Mouse (Mus musculus): Measurements from ENCODE around the gene Nxn. TPM values are rescaled to one million over a fixed set of nuclear protein-coding genes. Genes with fewer than 3 reads are reported as not detected.

The Nxn gene
- polyA plus RNA-seq, 1 experiment from 2014 or later: 23.2 TPM

DNA sequence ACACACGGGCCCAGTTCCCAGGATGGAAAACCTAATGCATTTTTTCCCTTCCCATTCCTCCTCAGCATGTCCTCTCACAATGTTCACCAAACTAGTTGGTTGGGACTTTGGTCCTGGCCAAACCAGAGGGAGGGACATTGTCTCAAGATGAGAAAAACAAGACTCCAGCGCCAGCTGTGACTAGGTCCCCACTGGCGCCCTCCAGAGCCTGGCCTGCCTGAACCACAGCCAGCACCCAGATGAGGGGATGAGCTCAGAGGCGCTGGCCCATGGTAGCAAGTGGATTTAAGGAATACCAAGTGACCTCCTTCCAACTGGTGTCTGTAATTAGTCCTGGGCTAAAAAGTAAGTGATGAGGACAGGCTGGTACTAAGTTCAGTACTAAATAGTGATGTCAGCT is 22.0 kb upstream of the Nxn start:
- ATAC-seq (ENCODE audit: extremely low read depth, insufficient number of reproducible peaks, low FRiP score, low TSS enrichment): no peak
- peaks cover 88% of the 10 kb centered on the region for H3K36me3 ChIP-seq

GRCm38 (mm10) chr11:76419179-76419578 is 20.2 kb upstream of the Nxn start:
- no peak overlapping the region for H3K4me2 ChIP-seq
- no peak for ATAC-seq (ENCODE audit: extremely low read depth, insufficient number of reproducible peaks, low FRiP score, low TSS enrichment)
- 0 out of 2 replicates have a peak overlapping the region, but pooled peaks have one; percentile 39 for H3K27ac ChIP-seq (replicated peaks)
- WGBS: 68% methylated on average over 4 of the region's 4 CpGs
- H3K4me1 ChIP-seq: peaks cover 28% of the 10 kb centered on the region
- H3K4me3 ChIP-seq: no peak overlapping the region
- no peaks in the 10 kb centered on the region for H3K9me3 ChIP-seq
- H3K27me3 ChIP-seq (replicated peaks): no peaks in the 10 kb centered on the region
- peaks cover 95% of the 10 kb centered on the region for H3K36me3 ChIP-seq
- no peak overlapping the region; the same call in 1 of the 2 replicates for H3K9ac ChIP-seq

More for the DNA sequence above, 22.0 kb upstream of the Nxn start:
- Histone ChIP-seq H3K9me3 (no peaks in the 10 kb centered on the region), H3K4me3 (no peak overlapping the region), H3K4me2 (no peak overlapping the region), H3K27ac (replicated peaks) (no peak overlapping the region), H3K9ac (no peak overlapping the region; the same call in 1 of the 2 replicates), H3K27me3 (replicated peaks) (no peaks in the 10 kb centered on the region), H3K4me1 (peaks cover 37% of the 10 kb centered on the region)
- WGBS: 58% methylated on average over 4 of the region's 4 CpGs

DNA sequence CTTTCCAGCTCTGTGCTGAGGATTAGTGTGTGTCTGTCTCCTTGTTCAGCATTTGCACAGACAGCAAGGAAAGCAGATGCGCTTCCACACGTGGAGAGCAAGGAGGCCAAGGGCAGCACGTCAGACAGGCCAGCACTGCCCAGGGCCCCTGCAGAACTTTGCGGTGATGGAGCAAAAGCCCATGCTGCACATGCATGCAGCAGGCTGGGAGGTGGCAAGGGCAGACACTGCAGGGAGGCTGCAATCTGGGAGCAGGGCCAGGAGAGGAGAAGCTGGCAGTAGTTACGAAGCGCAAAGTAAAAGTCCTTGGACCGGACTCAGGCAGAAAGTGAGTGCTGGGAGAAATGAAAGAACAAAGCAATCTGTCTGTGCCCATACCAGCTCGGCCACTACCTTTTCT is 19.5 kb upstream of the Nxn start:
- 0 out of 2 replicates have a peak overlapping the region, but pooled peaks have one; percentile 39 for H3K27ac ChIP-seq (replicated peaks)
- peaks cover 95% of the 10 kb centered on the region for H3K36me3 ChIP-seq

DNA sequence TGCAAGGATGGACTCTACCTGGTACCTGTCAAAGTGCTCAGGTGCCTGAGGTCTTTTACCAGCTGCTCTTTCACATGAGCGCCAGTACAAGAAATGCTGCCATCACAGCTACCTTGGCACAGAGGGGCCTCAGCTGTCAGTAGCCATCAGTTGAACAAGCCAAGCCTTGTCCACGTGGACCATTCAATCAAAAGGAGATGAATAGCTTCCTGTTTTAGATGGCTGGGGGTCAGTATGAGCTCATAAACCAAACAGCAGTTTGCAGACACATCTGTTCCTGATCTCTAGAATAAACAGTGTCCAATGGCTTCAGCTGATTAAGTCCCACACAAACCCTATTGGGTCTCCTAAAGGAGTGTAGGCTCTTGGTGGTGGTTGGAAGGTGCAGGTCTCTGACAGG is 17.0 kb upstream of the Nxn start:
- Histone ChIP-seq H3K4me1 (peaks cover 31% of the 10 kb centered on the region), H3K27me3 (replicated peaks) (no peaks in the 10 kb centered on the region), H3K27ac (replicated peaks) (peak overlapping the region; percentile 1; the same call in 1 of the 2 replicates), H3K9ac (no peak overlapping the region), H3K9me3 (no peaks in the 10 kb centered on the region), H3K4me3 (no peak overlapping the region), H3K4me2 (no peak overlapping the region), H3K36me3 (peaks cover 94% of the 10 kb centered on the region)
- ATAC-seq (ENCODE audit: extremely low read depth, insufficient number of reproducible peaks, low FRiP score, low TSS enrichment): no peak
- WGBS: 53% methylated on average over 2 of the region's 2 CpGs

More for the DNA sequence above, 19.5 kb upstream of the Nxn start:
- WGBS: 76% methylated on average over 8 of the region's 8 CpGs
- peaks cover 33% of the 10 kb centered on the region for H3K4me1 ChIP-seq
- H3K4me3 ChIP-seq: no peak overlapping the region
- ATAC-seq (ENCODE audit: extremely low read depth, insufficient number of reproducible peaks, low FRiP score, low TSS enrichment): no peak
- H3K27me3 ChIP-seq (replicated peaks): no peaks in the 10 kb centered on the region
- no peak overlapping the region for H3K9ac ChIP-seq
- no peak overlapping the region for H3K4me2 ChIP-seq
- H3K9me3 ChIP-seq: no peaks in the 10 kb centered on the region

DNA sequence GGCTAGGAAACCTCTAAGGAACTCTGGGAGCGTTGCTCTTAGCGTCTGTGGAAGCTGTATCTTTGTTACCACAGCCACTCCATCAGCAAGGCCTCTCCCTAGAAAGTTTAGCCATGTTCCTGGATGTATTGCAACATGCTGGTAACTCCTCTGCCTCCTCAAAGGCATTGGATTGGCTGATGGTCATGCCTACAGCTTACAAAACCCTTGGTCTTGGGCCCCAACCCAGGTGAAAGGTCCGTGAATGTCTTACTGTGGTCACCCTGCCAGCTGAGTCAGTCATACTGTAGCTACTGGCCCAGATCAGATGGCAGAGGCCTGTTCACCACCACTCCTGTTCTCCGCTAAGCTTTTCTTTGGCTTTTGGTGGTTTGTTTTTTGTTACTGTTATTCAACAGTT is 16.1 kb upstream of the Nxn start:
- H3K36me3 ChIP-seq: peaks cover 92% of the 10 kb centered on the region
- no peak overlapping the region for H3K9ac ChIP-seq
- no peak overlapping the region for H3K4me3 ChIP-seq
- no peak for ATAC-seq (ENCODE audit: extremely low read depth, insufficient number of reproducible peaks, low FRiP score, low TSS enrichment)
- H3K27me3 ChIP-seq (replicated peaks): no peaks in the 10 kb centered on the region
- H3K27ac ChIP-seq (replicated peaks): no peak overlapping the region
- H3K4me1 ChIP-seq: peaks cover 21% of the 10 kb centered on the region
- no peak overlapping the region for H3K4me2 ChIP-seq
- WGBS: 89% methylated on average over 4 of the region's 4 CpGs
- H3K9me3 ChIP-seq: no peaks in the 10 kb centered on the region

- no peak for ATAC-seq (ENCODE audit: extremely low read depth, insufficient number of reproducible peaks, low FRiP score, low TSS enrichment)
- H3K9ac ChIP-seq: no peak overlapping the region
- H3K27me3 ChIP-seq (replicated peaks): no peaks in the 10 kb centered on the region
- peaks cover 79% of the 10 kb centered on the region for H3K36me3 ChIP-seq
- no peak overlapping the region for H3K4me3 ChIP-seq
- H3K4me2 ChIP-seq: no peak overlapping the region
- WGBS: 55% methylated on average over 4 of the region's 4 CpGs
- peaks cover 17% of the 10 kb centered on the region for H3K4me1 ChIP-seq
- H3K27ac ChIP-seq (replicated peaks): no peak overlapping the region
- no peaks in the 10 kb centered on the region for H3K9me3 ChIP-seq
Measured at GRCm38 (mm10) chr11:76413202-76413601, 14.3 kb upstream of the Nxn start.

GRCm38 (mm10) chr11:76410826-76411225 is 11.9 kb upstream of the Nxn start:
- Histone ChIP-seq H3K27me3 (replicated peaks) (no peaks in the 10 kb centered on the region), H3K4me1 (peaks cover 16% of the 10 kb centered on the region), H3K4me3 (no peak overlapping the region), H3K36me3 (peaks cover 56% of the 10 kb centered on the region), H3K4me2 (no peak overlapping the region), H3K9ac (no peak overlapping the region), H3K27ac (replicated peaks) (no peak overlapping the region), H3K9me3 (no peaks in the 10 kb centered on the region)
- 68% methylated on average over 12 of the region's 12 CpGs for WGBS
- no peak for ATAC-seq (ENCODE audit: extremely low read depth, insufficient number of reproducible peaks, low FRiP score, low TSS enrichment)

DNA sequence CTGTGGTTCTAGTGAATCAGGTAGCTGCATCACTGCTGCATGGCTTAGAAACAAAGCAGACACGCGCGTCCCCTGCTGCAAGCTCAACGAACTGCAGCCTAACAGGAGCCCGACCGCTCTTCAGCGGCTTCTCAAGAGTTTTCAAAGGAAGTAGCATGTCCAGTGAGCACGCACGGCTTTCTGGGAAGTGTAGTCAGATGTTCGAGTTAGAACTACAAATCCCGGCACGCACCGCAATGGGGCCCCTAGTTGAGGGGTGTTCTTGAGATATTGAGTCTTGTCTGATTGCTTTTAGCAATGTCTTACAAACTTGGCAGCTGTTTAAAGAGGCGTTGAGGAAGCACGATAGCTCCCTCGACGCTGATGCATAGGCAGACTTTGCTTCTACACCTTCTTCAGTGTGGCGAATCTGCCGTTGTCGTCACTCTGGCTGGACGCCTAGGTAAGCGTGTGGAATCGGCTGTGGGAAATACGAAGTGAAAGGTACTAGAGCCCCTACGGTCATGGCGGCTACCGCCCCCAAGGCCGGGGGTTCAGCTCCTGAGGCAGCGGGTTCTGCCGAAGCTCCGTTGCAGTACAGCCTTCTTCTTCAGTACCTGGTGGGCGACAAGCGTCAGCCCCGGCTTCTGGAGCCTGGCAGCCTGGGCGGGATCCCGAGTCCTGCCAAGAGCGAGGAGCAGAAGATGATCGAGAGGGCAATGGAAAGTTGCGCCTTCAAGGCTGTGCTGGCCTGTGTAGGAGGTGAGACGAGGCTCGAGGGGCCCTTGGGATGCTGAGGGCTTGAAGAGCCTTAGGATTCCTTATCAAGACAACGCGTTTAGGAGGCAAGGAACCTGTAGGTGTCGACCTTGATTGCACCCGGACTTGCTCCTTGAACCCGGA is 8.0 kb upstream of the Nxn start, which contains the start of gene Timm22:
Timm22 (plus strand) TSS at position 251 of the 882 bp plus-strand sequence.
- peak; percentile 85 for ATAC-seq (ENCODE audit: extremely low read depth, insufficient number of reproducible peaks, low FRiP score, low TSS enrichment)
- Histone ChIP-seq H3K36me3 (peaks cover 17% of the 10 kb centered on the region), H3K9ac (peak within 1 kb of the TSS; percentile 98), H3K9me3 (no peaks in the 10 kb centered on the region), H3K4me3 (peak within 1 kb of the TSS; percentile 87), H3K4me1 (peaks cover 10% of the 10 kb centered on the region), H3K4me2 (peak within 1 kb of the TSS; percentile 91), H3K27ac (replicated peaks) (peak within 1 kb of the TSS; percentile 78), H3K27me3 (replicated peaks) (peaks cover 5% of the 10 kb centered on the region; the same call in 1 of the 2 replicates)
- under 1% methylated on average over 46 of the region's 46 CpGs for WGBS

GRCm38 (mm10) chr11:76405626-76406264 is 6.8 kb upstream of the Nxn start:
- WGBS: 78% methylated on average over 5 of the region's 5 CpGs
- Histone ChIP-seq H3K36me3 (peaks cover 8% of the 10 kb centered on the region), H3K4me1 (peaks cover 10% of the 10 kb centered on the region), H3K9ac (no peak overlapping the region), H3K27ac (replicated peaks) (no peak overlapping the region), H3K9me3 (no peaks in the 10 kb centered on the region), H3K4me3 (no peak overlapping the region), H3K27me3 (replicated peaks) (peaks cover 5% of the 10 kb centered on the region; the same call in 1 of the 2 replicates), H3K4me2 (no peak overlapping the region)
- ATAC-seq (ENCODE audit: extremely low read depth, insufficient number of reproducible peaks, low FRiP score, low TSS enrichment): no peak

GRCm38 (mm10) chr11:76405113-76405512 is 6.2 kb upstream of the Nxn start:
- no peak for ATAC-seq (ENCODE audit: extremely low read depth, insufficient number of reproducible peaks, low FRiP score, low TSS enrichment)
- peaks cover 5% of the 10 kb centered on the region; the same call in 1 of the 2 replicates for H3K27me3 ChIP-seq (replicated peaks)
- no peak overlapping the region for H3K9ac ChIP-seq
- H3K9me3 ChIP-seq: no peaks in the 10 kb centered on the region
- peaks cover 12% of the 10 kb centered on the region for H3K4me1 ChIP-seq
- no peak overlapping the region for H3K27ac ChIP-seq (replicated peaks)
- WGBS: 51% methylated on average over 4 of the region's 4 CpGs
- H3K36me3 ChIP-seq: peaks cover 6% of the 10 kb centered on the region
- no peak overlapping the region for H3K4me3 ChIP-seq
- no peak overlapping the region for H3K4me2 ChIP-seq

GRCm38 (mm10) chr11:76401398-76401797 is 2.5 kb upstream of the Nxn start:
- Histone ChIP-seq H3K36me3 (no peaks in the 10 kb centered on the region), H3K9ac (no peak overlapping the region), H3K9me3 (no peaks in the 10 kb centered on the region), H3K4me2 (no peak overlapping the region), H3K4me3 (no peak overlapping the region), H3K27ac (replicated peaks) (no peak overlapping the region), H3K27me3 (replicated peaks) (peaks cover 5% of the 10 kb centered on the region; the same call in 1 of the 2 replicates), H3K4me1 (peaks cover 17% of the 10 kb centered on the region)
- ATAC-seq (ENCODE audit: extremely low read depth, insufficient number of reproducible peaks, low FRiP score, low TSS enrichment): no peak
- 72% methylated on average over 10 of the region's 10 CpGs for WGBS

Data from heart, embryonic 13.5 days (tissue).